Mouse (Mus musculus) left cerebral cortex, adult 9 months (tissue): ENCODE results near the gene Plcb1.

Source experiments
- DNase-seq, 2 experiments: peaks; one replicate each; pipeline ENCODE4 v3.0.0; 2022; ENCODE audit warnings: low spot score in 2 of 2

Plcb1 gene

GRCm38 (mm10) chr2:135202390-135202789 lies 416.5 kb downstream of the Plcb1 start:
- no peak for DNase-seq

GRCm38 (mm10) chr2:135204141-135205120 lies 418.6 kb downstream of the Plcb1 start:
- DNase-seq = no peak

- no peak for DNase-seq
These were observed 423.0 kb downstream of the Plcb1 start for GRCm38 (mm10) chr2:135208890-135209289.

GRCm38 (mm10) chr2:135214746-135215448 lies 429.0 kb downstream of the Plcb1 start:
- DNase-seq = no peak

- DNase-seq = peak in 1 of 2 experiments; percentile 15
These were observed 433.5 kb downstream of the Plcb1 start for GRCm38 (mm10) chr2:135219406-135219805.

- no peak for DNase-seq
These were observed 439.7 kb downstream of the Plcb1 start for GRCm38 (mm10) chr2:135225604-135226025.

- no peak for DNase-seq
These were observed 444.4 kb downstream of the Plcb1 start for GRCm38 (mm10) chr2:135230262-135230661.

GRCm38 (mm10) chr2:135242662-135243316 lies 456.9 kb downstream of the Plcb1 start:
- DNase-seq = no peak

- DNase-seq = no peak
These were observed 457.9 kb downstream of the Plcb1 start for GRCm38 (mm10) chr2:135243764-135244163.

- no peak for DNase-seq
These were observed 464.1 kb downstream of the Plcb1 start for GRCm38 (mm10) chr2:135249925-135250324.

GRCm38 (mm10) chr2:135251821-135252315 lies 466.0 kb downstream of the Plcb1 start:
- no peak for DNase-seq

- DNase-seq = no peak
These were observed 473.3 kb downstream of the Plcb1 start for GRCm38 (mm10) chr2:135259136-135259535.

GRCm38 (mm10) chr2:135263943-135264342 lies 478.1 kb downstream of the Plcb1 start:
- no peak for DNase-seq

- DNase-seq = no peak
These were observed 489.1 kb downstream of the Plcb1 start for GRCm38 (mm10) chr2:135274949-135275348.

GRCm38 (mm10) chr2:135278506-135278905 lies 492.6 kb downstream of the Plcb1 start:
- DNase-seq = peak; percentile 22 to 46

GRCm38 (mm10) chr2:135279026-135279425 lies 493.2 kb downstream of the Plcb1 start:
- no peak for DNase-seq

GRCm38 (mm10) chr2:135283783-135284182 lies 497.9 kb downstream of the Plcb1 start:
- no peak for DNase-seq

- peak in 1 of 2 experiments; percentile 25 for DNase-seq
These were observed 510.4 kb downstream of the Plcb1 start for GRCm38 (mm10) chr2:135296184-135296769.

GRCm38 (mm10) chr2:135300480-135300879 lies 514.6 kb downstream of the Plcb1 start:
- no peak for DNase-seq

- no peak for DNase-seq
These were observed 516.6 kb downstream of the Plcb1 start for GRCm38 (mm10) chr2:135302483-135302882.

- DNase-seq = no peak
These were observed 519.3 kb downstream of the Plcb1 start for GRCm38 (mm10) chr2:135305186-135305585.
